Mouse (Mus musculus): ENCODE measurements at regions not wholly inside any gene's neighbourhood (a gene's known extent, or its start where the extent isn't known, plus 50 kb on each side); places are given as distances from the start of the nearest gene placed in this dataset.
"Not testable (repeated sequence)": the region's sequence is repeated elsewhere in the genome, so short reads cannot be mapped to it uniquely, and the experiment has no call there.

GRCm38 (mm10) chr10:14333344-14333743, 212.1 kb downstream of the Adgrg6 start:
- peak; percentile 28 for DNase-seq (ENCODE audit: inconsistent ontology term)

DNA sequence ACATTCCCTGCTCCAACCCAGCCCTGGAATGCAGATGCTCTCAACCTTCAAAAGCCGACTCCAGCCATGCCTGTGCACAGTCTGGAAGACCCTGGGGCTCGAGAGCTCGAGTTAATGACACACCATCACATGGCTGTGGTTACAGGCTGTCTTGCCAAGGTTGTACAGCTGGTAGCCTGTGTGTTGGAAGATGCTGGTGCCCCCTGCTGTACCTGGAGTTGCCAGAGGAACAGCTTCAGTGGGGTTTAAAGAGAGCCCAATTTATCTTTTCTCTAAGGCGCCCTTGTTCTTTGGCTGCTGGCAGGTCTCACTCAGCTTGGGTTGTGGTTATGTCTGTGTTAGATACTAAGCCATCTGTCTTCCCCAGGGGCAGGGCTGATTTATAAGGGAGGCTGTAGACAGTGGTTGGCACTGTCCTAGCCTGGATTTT, 212.8 kb downstream of the Adgrg6 start:
- DNase-seq (ENCODE audit: inconsistent ontology term) = peak; percentile 95

DNA sequence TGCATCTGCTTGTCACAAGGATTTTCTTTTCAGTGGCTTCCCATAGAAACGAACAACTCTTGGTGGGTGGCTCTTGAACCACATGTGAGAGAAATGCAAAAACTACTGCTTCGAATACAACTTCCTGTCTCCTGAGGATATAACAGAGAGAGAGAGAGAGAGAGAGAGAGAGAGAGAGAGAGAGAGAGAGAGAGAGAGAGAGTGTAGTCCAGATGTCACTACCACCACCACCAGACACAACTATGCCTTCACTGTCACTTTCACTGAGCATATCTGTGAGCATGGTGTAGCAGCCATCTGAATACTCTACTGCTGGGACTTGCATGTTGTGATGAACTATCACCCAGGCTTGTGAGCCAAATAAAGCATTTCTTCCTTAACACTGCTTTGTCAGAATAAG, 216.6 kb downstream of the Adgrg6 start:
- no peak for DNase-seq (ENCODE audit: inconsistent ontology term)

DNA sequence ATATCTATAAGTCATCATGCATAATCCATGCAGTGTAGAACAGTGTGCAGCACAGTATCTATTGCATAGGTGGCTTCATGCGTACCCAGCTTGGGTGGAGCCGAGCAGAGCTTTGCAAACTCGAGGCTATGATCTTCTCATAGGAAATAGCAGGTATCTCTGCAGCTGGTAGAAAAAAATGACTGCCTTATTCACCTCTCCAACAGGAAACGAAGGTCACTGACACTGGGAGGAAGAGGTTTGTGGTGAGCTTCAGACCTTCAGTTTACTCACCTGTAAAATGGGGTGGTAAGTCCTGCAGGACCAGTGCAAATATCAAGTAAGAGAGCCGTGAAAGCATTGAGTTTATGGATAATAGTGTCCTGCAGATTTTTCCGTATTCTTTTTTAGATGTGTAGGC, 219.2 kb downstream of the Adgrg6 start:
- DNase-seq (ENCODE audit: inconsistent ontology term) = no peak

GRCm38 (mm10) chr10:14321503-14321902, 224.0 kb downstream of the Adgrg6 start:
- DNase-seq (ENCODE audit: inconsistent ontology term) = peak; percentile 12

DNA sequence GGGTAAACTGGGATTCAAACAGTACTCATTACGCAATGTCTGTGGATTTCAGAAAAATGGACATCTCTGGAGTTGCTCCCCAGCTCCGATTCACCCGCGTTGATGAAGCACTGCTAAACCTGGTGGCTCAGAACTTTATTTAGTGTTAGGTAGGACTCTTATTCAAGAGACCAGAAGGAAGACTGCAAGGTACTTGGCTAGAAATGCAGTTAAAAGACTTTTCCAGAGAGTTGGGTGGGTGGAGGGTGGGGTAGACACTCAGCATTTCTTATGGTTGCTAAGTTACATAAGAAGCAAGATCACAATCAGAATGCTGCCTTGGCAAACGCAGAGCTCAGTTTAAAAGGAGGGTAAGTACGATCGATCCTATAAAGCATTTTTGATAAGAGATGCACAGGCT, 230.2 kb downstream of the Adgrg6 start:
- no peak for DNase-seq (ENCODE audit: inconsistent ontology term)

- DNase-seq (ENCODE audit: inconsistent ontology term) = no peak
These were observed 230.9 kb downstream of the Adgrg6 start for GRCm38 (mm10) chr10:14314607-14315006.

DNA sequence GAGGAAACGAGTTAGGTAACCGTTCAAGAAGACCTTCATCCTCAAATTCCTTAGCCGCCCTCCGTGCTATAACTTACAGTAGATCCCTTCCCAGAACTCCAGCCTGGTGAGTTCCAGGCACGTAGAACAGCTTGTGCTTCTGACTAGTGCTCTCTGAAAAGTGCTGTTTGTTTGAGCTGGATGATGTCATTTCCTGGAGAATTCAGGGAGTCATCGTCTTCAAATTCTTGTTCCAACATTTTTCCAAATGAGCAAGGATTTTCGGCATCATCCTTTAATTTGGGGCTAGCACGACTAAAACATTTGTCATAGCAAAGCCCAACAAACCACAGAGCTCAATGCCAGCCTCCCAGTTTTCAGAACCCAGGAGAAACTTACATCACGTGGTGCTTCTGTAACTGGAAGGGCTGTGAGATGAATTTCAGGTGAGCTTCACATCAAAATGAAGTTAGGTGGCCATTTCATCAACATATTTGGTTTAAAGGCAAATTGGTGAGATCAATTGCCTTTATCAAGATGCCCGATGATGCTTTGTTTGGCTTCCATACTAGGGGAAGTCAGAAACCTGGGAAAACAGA, 231.4 kb downstream of the Adgrg6 start:
- DNase-seq (ENCODE audit: inconsistent ontology term) = peak; percentile 30

DNA sequence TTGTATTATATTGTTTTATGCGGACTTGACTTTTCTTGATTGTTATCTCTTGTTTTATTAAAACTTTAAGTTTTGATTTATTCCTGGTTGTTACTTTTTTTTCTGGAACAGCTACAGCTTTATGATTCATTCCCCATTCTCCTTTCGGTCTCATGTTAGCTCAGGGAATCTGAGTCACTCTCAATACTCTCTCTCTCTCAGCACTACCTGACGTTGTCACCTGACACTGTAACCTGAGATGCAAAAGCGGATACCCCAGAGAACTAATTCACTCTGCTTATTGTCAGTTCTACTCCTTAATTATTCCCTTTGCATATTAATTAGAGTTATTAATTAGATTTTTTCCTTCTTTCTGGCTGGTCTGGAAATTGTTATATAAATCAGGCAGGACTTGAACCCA, 232.5 kb downstream of the Adgrg6 start:
- DNase-seq (ENCODE audit: inconsistent ontology term) = no peak

DNA sequence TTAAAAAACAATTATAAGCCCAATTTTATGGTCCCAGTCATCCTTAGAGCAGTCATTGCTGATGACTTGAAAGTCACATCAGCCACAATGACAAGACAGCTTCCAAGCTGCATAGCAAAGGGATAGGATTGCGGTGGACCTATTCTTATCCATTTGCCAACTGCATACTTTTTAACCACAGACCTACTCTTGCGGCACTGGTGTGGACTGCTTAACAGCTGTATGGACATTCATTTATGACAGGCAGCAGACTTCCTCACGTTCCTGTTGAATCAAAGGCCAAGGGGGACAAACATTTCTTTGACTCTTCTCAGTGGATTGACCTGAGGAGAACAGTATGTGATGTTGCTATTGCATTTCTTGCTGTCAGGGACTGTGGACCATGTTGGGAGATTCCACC, 233.5 kb downstream of the Adgrg6 start:
- DNase-seq (ENCODE audit: inconsistent ontology term) = no peak

GRCm38 (mm10) chr10:14306811-14307210, 238.6 kb downstream of the Adgrg6 start:
- no peak for DNase-seq (ENCODE audit: inconsistent ontology term)

GRCm38 (mm10) chr10:14303476-14303875, 242.0 kb downstream of the Adgrg6 start:
- DNase-seq (ENCODE audit: inconsistent ontology term) = peak; percentile 13

GRCm38 (mm10) chr10:14296147-14296546, 249.3 kb downstream of the Adgrg6 start:
- no peak for DNase-seq (ENCODE audit: inconsistent ontology term)

- not testable (repeated sequence) for DNase-seq (ENCODE audit: inconsistent ontology term)
These were observed 252.8 kb downstream of the Adgrg6 start for GRCm38 (mm10) chr10:14292701-14293100.

GRCm38 (mm10) chr10:14287551-14287950, 257.9 kb downstream of the Adgrg6 start:
- no peak for DNase-seq (ENCODE audit: inconsistent ontology term)

GRCm38 (mm10) chr10:14276631-14277030, 268.8 kb downstream of the Adgrg6 start:
- no peak for DNase-seq (ENCODE audit: inconsistent ontology term)

DNA sequence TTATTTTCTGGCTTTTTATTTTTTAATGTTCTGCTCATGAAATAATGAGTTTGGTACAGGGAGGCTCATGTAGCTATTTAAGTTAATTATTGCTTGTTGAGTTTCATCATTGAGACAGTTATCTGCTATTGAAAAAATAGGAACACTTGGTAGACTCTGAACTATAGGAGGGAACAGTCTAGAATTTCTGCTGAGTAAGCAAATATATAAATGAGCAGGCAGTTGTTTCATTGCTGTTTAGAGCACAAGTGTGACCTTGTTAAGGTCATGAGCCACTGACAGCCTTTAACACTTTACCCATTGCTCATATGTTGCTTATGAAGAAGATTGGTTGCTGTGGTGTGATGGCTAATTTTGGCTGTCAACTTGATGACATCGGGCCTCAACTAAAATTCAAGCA, 270.0 kb downstream of the Adgrg6 start:
- DNase-seq (ENCODE audit: inconsistent ontology term) = no peak

- DNase-seq (ENCODE audit: inconsistent ontology term) = no peak
These were observed 275.5 kb downstream of the Adgrg6 start for GRCm38 (mm10) chr10:14270008-14270407.

DNA sequence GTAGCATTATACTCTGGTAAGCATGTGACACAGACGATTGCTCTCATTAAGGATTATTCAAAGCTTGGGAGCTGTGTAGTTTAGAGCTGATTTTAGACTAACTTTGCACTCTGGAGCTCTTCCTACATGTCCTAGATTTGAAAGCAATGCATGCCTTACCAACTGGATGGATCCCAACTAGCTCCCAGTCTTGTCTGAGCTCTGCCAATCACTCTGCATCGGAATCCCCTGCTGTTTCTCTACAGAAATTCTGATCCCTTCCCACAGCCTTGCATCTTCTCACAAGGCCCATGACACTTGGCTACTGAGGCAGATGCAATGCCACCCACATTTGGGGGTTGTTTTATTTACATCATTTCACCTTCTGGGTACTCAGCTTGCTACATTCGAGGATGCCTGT, 277.8 kb downstream of the Adgrg6 start:
- DNase-seq (ENCODE audit: inconsistent ontology term) = no peak

- DNase-seq (ENCODE audit: inconsistent ontology term) = no peak
These were observed 273.8 kb downstream of the Hivep2 start for GRCm38 (mm10) chr10:14239670-14240069.

DNA sequence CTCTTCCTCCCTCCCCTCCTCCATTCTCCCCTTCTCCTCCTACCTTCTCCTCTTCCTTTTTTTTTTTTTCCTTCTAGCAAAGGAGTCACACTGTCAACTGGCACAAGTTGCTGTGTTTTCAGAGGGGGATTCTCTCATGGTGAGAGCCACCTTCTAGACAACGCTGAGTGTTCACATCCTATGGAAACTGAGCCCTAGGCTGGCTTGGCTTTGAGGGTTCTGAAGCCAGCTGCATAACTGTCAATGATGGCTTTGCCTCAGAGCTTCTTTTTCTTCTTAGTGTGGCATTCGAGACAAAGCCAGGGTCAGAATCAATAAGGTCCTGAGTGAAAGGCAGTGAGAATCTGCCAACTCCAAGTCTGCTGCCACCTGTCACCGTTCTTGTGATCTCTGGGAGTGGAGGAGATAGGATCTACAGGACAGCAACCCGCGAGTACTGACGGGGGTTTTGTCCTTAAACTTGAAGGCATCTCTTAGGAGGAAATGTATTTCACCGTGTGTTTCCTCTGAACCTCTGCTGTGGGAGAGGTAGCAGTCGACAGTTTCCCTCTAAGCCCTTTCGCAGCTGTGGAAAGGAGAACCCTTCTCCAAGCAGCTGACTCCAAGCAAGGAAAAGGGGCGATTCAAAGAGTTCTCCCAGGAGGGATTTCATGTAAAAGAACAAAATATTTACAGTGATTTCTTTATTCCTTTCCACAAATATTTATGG, 269.2 kb downstream of the Hivep2 start:
- no peak for DNase-seq (ENCODE audit: inconsistent ontology term)

GRCm38 (mm10) chr10:14234005-14234602, 268.2 kb downstream of the Hivep2 start:
- peak; percentile 58 for DNase-seq (ENCODE audit: inconsistent ontology term)

GRCm38 (mm10) chr10:14233335-14233734, 267.5 kb downstream of the Hivep2 start:
- no peak for DNase-seq (ENCODE audit: inconsistent ontology term)

Measured in Muller cell, postnatal 12 days (primary cell).